Mouse (Mus musculus) brain, embryonic 14.5 days (tissue): ENCODE measurements around the gene Pfkp.

Experiments used
- CTCF ChIP-seq: fragments of 200-500 bp; IDR thresholded peaks from 2 replicates; pipeline ENCODE4 v1.5.1; 2012; ENCODE audit warnings: inconsistent platforms, mild to moderate bottlenecking, moderate library complexity, borderline replicate concordance; ENCODE audit not compliant: insufficient read depth, insufficient read length; ENCODE audit errors: extremely low read depth
- POLR2A ChIP-seq: fragments of 200-500 bp; IDR thresholded peaks from 2 replicates; pipeline ENCODE4 v1.6.1; 2012; ENCODE audit warnings: mild to moderate bottlenecking, inconsistent platforms, borderline replicate concordance; ENCODE audit not compliant: poor library complexity, insufficient read depth, insufficient read length, severe bottlenecking; ENCODE audit errors: extremely low read depth

GRCm38 (mm10) chr13:6629927-6630326 lies 18.6 kb downstream of the Pfkp start:
- no peak for TF ChIP-seq CTCF
- no peak for TF ChIP-seq POLR2A
